Mouse (Mus musculus): Measurements from ENCODE around the gene Tnrc6c. TPM values are rescaled to one million over a fixed set of nuclear protein-coding genes. Genes with fewer than 3 reads are reported as not detected.

Gene Tnrc6c
- total RNA-seq, 2 experiments from 2014 or later: 16.5 to 18.1 TPM

DNA sequence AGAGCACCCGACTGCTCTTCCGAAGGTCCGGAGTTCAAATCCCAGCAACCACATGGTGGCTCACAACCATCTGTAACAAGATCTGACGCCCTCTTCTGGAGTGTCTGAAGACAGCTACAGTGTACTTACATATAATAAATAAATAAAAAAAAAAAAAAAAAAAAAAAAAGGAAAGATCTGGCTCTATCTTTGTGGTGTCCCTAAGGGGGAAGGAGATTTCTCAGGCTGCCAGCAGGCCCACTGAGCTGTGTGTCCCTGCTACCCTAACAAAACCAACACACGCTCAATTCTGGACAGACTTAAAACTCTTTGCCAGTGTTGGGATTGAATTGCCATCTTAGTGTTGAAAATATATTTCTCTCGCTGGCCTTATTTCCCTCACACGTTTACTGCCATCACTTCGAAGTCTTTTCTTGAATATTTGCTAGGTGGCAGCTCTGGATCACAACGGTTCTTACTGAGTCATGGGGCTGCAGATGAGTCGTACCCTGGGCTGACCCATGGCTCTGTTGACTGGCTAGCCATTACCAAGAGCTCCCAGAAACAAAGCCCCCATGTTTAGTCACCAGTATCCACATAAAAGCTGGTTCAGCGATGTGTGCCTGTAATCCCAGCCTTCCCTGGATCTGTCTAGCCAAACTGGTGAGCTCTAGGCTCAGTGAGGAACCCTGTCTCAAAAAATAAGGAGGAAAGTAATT lies 23.1 kb upstream of the Tnrc6c start:
- no peak for DNase-seq
- intact Hi-C loops (cut with DNase I; ENCODE audit: low total_unique reads): no loop called here

DNA sequence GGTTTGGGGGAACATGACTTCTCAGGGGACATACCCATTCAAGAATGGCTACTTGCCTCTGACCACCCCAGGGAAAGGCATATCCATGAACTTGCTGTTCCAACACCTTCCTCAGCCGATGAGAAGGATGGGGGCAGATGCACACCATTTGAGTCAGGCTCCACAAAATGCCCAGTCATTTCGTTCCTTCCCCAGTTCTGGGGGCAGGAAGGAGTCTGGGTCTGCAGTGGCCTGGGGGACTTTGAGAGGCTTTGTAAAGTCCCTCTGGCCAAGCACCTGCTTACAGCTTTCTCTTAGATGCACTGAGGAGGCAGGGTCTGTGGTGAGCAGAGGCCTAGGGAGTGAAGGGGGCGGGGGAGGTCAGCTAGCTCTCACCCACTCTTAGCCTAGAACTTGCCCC lies 20.8 kb upstream of the Tnrc6c start:
- no peak for DNase-seq
- intact Hi-C loops (cut with DNase I; ENCODE audit: low total_unique reads): no loop called here

DNA sequence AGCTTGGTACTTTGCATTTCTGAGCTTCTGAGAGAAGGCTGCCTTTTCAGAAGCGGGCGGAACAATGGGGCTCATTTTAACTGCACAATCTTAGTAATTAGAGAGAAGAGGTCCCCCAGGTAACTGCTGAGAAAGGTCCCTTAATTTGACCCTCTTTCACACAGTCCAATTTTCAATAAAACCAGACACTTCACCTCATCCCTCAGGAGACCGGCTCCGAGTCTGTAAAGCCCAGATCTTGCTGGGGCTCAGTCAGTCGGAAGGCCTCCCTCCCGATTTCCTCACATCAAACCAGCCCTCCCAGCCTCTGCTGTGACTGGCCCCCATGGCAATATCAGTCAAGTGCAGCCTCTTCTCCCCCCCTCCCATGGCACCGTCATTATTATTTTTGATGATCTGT lies 15.7 kb upstream of the Tnrc6c start:
- DNase-seq: no peak
- intact Hi-C loops (cut with DNase I; ENCODE audit: low total_unique reads): no loop called here

DNA sequence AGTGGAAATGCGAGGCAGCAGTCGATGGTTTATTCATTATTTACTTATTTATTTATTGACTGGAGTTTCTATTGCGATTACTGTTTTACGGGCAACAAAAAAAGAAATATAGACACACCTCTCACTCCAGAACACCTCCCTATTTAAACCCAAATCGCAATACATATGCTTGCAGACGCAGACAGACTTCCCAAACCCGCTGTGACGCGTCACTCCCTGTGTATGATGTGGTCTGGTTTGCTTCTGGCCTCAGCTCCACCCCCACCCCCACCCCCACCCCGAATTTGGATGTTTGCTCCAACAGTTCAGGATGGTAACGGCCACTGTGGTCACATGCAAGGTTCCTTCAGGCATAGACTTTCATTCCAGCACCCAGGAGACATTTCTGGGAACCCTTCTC lies 15.3 kb upstream of the Tnrc6c start:
- intact Hi-C loops (cut with DNase I; ENCODE audit: low total_unique reads): no loop called here
- DNase-seq: no peak

DNA sequence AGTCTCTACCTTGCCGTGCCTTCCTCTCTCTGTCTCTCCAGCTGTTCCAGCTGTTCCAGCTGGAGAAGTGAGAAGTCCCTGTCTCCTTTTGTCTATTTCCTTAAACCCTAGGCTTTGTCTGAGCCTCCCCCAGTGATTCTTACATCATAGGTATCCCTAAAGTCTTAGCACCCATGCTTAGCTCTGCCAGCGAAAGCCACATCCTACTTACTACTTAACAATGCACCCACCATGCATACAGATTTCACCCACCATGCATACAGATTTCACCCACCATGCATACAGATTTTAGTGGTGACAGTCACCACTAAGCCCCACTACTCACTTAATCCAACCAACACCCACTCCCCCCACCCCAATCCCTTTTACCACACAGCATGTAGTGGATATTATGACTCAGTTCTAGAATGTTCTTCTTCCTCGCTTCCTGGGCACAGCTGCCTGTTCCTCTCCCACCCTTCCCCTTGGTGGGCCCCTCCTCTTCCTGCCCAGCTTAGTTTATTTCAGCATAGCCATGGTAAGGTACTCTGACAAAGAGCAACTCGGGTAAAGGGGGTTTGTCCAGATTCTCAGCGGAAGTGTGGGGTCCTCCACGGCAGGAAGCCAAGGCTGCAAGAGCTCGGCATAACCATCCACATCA lies 14.6 kb upstream of the Tnrc6c start:
- no peak for DNase-seq
- intact Hi-C loops (cut with DNase I; ENCODE audit: low total_unique reads): no loop called here

DNA sequence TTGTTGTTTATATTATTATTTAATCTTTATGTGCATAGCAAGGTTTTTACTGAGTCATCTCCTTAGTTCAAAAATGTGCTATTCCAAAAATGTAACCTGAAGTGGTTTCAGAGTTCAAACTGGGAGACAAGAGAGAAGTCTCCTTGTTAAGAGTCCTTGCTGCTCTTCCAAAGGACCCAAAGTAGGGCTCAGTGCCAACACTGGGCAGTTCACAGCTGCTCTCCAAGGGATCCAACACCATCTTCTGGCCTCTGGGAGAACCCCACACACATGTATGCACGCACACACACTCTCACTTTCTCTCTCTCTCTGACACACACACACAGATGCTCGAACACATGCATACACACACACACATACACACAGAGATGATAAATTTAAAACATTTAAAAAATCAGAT lies 11.9 kb upstream of the Tnrc6c start:
- intact Hi-C loops (cut with DNase I; ENCODE audit: low total_unique reads): no loop called here
- peak; percentile 43 for DNase-seq

DNA sequence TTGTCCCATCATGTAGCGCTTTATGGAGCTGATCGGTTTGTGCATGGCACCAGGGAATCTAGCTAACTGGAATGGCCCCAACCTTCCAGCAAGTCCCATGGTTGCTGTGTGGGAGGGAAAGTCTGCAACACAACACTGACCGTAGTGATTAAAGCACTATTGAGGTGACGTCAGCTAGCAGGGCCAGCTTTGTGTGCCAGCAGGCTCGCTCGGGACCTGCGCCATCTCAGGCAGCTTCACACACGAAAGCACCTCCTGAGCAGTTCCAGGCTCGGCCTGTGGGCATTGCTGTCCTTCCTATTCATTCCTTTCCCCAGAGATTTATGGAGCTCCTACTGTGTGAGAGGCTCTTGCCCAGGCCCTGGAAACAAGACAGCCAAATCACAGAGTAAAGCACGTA lies 10.8 kb upstream of the Tnrc6c start:
- DNase-seq: no peak
- intact Hi-C loops (cut with DNase I; ENCODE audit: low total_unique reads): no loop called here

DNA sequence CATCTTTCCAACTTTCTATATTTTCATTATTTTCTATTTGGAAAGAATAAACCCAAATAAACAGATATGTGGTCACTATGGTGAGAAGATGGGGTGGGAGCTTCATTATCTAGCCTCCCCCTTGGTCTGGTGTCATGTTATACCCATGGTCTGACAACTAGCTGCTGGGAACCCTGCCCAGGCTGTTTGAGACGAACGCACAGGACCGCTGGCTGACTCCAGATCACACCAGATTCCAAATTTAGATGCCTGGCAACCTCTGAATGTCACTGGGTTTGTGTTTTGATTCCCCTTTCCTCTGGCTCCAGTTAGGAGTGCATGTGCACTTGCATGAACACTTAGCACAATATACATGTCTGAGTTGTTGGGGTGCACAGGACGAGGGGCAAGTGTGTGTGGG lies 7.3 kb upstream of the Tnrc6c start:
- intact Hi-C loops (cut with DNase I; ENCODE audit: low total_unique reads): no loop called here
- peak; percentile 73 for DNase-seq

DNA sequence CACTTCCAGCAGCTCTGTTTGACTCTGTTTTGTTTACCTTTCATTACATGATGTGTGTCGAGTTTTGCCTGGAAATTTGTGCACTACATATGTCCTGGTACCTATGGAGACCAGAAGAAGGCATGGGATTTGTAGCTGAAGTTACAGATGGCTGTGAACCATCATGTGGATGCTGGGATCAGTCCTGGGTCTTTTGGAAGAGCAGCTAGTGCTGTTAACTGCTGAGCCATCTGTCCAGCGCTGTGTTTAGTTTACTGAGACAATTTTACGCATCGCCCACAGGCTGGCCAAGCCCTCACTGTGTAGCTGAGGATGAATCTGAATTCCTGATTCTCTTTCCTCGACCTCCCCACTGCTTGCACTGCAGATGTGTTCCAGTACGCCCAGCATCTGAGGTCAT lies 6.1 kb upstream of the Tnrc6c start:
- intact Hi-C loops (cut with DNase I; ENCODE audit: low total_unique reads): no loop called here
- no peak for DNase-seq

DNA sequence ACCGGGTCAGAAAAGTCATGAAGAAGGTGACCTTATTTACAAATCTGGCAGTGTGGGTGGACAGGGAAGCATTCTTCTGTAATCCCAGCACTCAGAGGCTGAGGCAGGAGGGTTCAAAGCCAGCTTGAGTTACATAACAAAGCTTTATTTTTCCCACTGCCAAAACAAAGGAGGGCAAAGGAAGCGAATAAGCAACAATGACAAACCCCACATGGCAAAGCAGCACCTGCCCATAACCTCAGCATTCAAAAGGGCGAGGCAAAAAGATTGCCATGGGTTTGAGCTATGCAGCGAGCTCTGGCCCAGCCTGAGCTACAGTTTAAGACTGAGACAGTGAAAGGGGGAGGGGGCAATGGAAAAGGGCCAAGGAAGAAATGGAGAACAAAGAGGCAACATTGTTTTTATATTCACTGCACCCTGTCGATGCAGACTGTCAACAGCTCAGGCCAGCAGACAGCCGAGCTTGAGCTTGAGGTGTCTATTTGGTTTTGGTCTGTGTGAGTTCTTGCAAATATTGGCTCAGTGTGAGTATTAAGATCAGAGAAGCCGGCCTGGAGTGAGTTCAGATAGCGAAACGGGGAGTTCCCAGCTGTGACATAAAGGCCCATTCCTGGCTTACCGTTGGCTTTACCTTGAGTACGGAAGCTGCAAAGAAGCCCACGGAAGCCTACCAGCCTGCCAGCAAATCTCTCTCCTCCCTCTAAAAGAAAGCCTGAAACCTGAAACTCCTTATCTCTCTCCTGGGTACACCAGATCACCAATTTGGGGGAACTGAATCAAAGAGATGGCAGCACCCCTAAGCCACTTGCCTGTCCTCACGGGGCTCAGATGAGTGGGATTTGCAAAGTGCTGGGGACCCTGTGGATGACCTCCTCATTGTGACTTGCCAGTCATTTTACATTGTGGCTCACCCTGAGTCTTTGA lies 3.1 kb upstream of the Tnrc6c start:
- no peak for DNase-seq
- intact Hi-C loops (cut with DNase I; ENCODE audit: low total_unique reads): loop anchor here (10.0 kb wide), 1 partner anchor 266 kb away; no protein-coding TSS in a partner anchor

DNA sequence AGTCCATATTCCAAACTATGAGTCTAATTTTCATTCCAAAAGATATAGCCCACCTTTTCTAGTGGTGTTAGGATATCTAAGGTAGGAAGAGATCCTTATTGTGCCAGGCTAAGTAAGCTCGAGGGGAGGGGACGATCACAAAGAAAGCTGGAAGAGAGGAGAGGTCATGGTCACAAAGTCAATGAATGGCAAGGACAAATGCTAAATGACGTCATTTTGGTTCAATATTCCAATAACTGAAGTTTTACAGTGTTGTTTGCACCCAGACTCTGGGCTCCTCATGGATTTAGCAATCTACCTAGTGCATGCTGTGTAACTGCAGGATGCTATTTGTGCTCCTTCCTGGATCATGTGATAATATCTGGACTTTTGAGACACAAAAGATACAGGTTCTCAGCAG lies 1.2 kb upstream of the Tnrc6c start:
- intact Hi-C loops (cut with DNase I; ENCODE audit: low total_unique reads): loop anchor here (10.0 kb wide), 1 partner anchor 268 kb away; no protein-coding TSS in a partner anchor
- DNase-seq: no peak

DNA sequence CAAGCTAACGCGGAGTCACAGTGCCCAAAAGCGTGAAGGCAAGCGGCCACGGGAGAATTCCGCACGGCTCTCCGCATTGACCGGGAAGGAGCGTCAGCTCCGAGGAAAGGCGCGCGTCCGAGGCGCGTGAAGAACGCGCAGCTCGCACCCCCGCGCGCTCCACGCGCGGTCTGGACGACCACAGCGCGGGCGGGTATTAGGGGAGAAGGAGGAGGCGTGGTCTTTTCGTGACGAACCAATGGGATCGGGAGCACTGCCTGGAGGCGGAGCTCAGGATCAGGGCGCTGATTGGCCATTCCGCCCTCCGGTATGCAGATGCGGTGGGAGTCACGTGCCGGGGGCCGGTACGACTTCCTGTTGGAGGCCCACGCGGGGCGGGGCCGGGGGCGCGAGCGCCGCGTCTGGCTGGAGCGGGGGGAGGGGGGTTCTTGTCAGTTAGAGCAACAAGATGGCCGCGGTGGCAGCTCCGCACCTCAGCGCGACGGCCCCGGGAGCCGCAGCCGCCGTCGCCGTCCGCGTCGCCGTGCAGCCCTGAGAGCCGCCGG lies 363 bp downstream of the Tnrc6c start:
- intact Hi-C loops (cut with DNase I; ENCODE audit: low total_unique reads): loop anchor here (10.0 kb wide), 1 partner anchor 270 kb away; no protein-coding TSS in a partner anchor
- peak; percentile 100 for DNase-seq

DNA sequence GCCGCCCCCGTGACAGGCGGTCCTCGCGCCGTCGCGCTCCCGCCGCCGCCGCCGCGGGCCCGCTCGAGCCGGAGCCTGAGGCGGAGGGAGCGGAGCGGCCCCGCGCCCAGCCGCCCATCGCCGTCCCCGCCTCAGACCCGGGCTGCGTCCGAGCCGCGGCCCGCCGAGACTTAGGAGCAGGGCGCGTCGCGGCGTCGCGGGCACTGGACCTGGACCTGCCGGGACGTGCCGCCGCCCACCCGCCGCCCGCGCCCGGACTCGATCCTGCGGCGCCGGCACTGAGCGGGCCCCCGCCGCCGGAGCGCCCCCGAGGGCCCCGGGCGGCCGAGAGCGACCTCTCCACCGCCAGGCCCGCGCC lies 824 bp downstream of the Tnrc6c start:
- intact Hi-C loops (cut with DNase I; ENCODE audit: low total_unique reads): loop anchor here (10.0 kb wide), 1 partner anchor 270 kb away; no protein-coding TSS in a partner anchor

DNA sequence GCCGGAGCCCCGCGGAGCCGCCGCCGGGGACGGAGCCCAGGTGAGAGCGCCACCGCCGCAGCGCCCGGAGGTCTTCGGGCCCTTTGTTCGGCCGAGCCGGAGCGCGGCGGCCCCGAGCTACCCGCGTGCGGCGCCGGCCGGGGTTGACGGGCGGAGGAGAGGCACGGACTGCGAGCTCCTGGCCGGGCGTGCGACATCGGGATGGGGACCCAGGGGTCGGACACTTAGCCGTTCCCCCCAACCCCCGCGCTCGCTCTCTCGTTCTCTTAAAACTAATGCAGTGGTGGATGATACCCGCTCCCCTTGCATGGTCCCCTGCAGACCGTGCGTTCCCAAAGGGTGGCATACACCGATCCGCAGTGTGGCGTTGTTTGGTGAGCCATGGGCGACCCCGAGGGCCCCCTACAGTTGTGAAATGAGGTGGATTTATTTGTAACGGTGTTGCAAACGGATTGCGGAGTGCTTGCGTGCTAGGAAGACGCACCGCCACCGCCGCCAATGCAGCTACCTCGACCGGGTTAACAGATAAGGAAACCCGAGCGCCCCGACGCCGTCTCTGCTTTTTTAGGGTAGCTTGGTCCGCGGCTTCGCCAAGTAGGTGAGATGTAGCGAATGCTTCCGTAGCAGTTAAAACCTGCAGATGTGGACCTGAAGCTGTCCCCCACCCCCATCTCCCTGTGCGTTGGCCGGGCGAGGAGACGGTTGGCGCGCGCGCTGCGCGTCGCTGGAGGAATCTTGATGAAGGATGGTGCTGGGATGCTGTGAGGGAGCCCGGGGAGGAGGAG lies 1.4 kb downstream of the Tnrc6c start:
- DNase-seq: peak; percentile 45
- intact Hi-C loops (cut with DNase I; ENCODE audit: low total_unique reads): loop anchor here (10.0 kb wide), 1 partner anchor 271 kb away; no protein-coding TSS in a partner anchor

More for the DNA sequence above, 824 bp downstream of the Tnrc6c start:
- DNase-seq: peak; percentile 43

DNA sequence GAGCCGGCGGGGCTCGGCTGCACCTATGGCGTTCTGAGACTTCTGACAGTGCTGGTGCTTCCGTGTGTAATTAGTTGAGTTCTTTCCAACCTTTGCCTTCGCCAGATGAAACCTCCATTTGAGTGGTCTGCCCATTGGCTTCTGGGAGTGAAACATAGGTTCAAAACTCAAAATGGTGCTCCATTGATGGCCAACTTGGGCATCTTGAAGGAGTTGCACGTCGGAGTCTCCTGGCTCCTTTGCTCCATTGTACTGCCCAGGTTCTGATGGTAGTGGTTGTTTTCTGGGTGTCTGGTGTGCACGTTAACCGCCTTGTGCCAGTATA lies 1.9 kb downstream of the Tnrc6c start:
- intact Hi-C loops (cut with DNase I; ENCODE audit: low total_unique reads): loop anchor here (10.0 kb wide), 1 partner anchor 271 kb away; no protein-coding TSS in a partner anchor

DNA sequence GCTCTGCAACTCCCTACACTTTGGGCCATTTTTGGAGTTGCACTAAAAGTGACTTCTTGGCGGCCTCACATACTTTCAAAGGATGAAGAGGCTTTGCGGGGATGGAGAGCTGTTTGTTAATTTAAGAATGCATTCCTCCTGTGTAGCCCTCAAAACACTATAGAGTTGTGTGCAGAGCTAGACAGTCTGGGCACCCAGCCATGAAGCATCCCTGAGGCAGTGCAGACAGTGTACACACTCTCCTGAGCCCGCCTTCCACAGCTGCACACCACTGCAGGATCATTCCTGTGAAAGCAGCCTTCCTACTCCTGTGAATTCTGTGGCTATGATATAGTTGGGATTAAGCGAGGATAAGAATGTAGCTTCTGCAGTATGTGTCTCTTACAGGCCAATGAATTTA lies 4.9 kb downstream of the Tnrc6c start:
- intact Hi-C loops (cut with DNase I; ENCODE audit: low total_unique reads): loop anchor here (10.0 kb wide), 1 partner anchor 274 kb away; no protein-coding TSS in a partner anchor
- DNase-seq: peak; percentile 46

More for the DNA sequence above, 1.9 kb downstream of the Tnrc6c start:
- DNase-seq: no peak

DNA sequence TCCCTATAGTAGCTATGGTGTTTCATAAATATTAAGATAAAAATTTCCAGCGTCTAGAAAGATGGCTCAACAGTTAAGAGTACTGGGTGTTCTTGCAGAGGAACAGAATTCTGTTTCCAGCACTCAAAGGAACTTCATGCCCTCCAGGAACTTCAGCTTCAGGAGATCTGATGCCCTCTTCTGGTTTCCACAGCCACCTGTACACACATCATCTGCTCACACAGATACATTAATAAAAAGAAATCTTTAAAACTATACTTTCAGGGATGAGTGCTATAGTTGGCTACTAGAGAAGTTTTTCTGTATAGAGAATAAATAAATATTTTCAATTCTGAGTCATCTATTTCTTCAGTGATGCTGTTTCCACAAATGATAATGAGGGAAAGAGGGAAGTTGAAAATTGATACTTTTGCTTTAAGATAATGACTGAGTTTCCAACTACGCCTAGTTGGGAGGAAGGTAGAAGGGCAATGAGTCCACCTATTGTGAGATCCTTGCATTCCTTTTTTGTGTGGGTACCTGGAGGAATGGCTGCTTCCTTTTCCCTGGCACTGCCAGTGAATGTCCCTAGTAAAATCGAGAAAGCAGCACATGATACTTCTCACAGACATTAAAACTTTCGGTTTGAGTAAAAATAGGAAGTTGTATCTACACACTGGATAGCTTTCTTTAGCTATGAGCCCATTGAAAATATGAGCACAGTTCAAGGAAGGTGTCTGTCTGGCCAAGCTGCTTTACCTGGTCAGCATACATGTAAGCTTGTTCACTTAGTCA lies 9.1 kb downstream of the Tnrc6c start:
- intact Hi-C loops (cut with DNase I; ENCODE audit: low total_unique reads): no loop called here
- no peak for DNase-seq

DNA sequence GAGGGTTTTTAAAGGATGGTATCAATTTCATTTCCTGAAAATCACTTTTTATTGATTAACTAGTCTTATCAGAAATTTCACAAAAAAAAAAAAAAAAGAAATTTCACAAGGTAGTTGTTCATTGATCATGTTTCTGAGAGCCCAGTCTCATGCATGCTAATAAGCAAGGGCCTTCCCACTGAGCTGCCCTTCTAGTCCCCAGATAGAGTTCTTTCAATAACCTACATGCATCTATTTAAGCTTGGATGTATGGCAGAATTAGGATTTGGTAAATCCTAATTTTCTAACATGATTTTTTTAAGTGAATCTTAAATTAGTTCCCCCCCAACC lies 9.7 kb downstream of the Tnrc6c start:
- no peak for DNase-seq
- intact Hi-C loops (cut with DNase I; ENCODE audit: low total_unique reads): no loop called here

DNA sequence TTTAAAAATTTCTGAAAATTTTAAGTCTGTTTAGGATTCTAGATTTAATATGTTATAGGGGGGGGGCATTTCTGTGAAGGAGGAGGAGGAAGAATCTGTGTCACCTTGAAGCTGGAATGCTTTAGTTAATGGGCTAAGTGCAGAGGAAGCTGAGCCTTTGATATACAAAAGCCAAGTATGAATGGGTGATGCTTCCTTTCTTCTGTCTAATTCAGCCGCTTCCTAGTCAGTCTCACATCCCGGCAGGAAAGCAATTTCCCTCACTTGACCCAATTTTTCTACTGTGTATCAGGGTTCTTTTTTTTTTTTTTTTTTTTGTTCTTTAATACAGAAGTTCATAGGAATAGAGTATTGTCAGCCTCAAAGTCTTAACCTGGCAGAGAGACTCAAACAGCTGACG lies 11.1 kb downstream of the Tnrc6c start:
- DNase-seq: no peak
- intact Hi-C loops (cut with DNase I; ENCODE audit: low total_unique reads): no loop called here

Measured in gastrocnemius, postnatal 14 days (tissue).